Mouse (Mus musculus): Measurements from ENCODE around the gene Sulf2.

GRCm38 (mm10) chr2:166194112-166194758, 38.8 kb upstream of the Sulf2 start:
- TF ChIP-seq CTCF (IDR thresholded peaks at IDR 0.05; ENCODE audit: control insufficient read depth, insufficient read depth, insufficient replicate concordance, low read depth, low read length): no peak
- no peak for TF ChIP-seq POLR2A (IDR thresholded peaks at IDR 0.05; ENCODE audit: control insufficient read depth, low read depth, low read length)
